Mouse (Mus musculus) brain, embryonic 18.5 days (tissue): ENCODE measurements around the gene Cldnd1.

Experiments
- DNase-seq: peaks from one replicate; pipeline ENCODE4 v3.0.0-alpha.2; 2012; ENCODE audit warnings: low read depth, low spot score

Cldnd1 gene

GRCm38 (mm10) chr16:58727477-58728131 is at the start of gene Cldnd1:
TSS of gene Cldnd1 (plus strand) at chr16:58727910.
- DNase-seq, result peak; percentile 95

- DNase-seq, result no peak
These were observed 49.0 kb upstream of the Cldnd1 start for GRCm38 (mm10) chr16:58678660-58679059.

- no peak for DNase-seq
These were observed 45.7 kb upstream of the Cldnd1 start for GRCm38 (mm10) chr16:58682046-58682445.

GRCm38 (mm10) chr16:58682870-58683269 is 44.8 kb upstream of the Cldnd1 start:
- DNase-seq, result no peak

GRCm38 (mm10) chr16:58683911-58684310 is 43.8 kb upstream of the Cldnd1 start:
- DNase-seq, result no peak

- DNase-seq, result no peak
These were observed 43.2 kb upstream of the Cldnd1 start for GRCm38 (mm10) chr16:58684537-58684936.

GRCm38 (mm10) chr16:58685548-58686537 is 41.9 kb upstream of the Cldnd1 start:
- no peak for DNase-seq

GRCm38 (mm10) chr16:58688534-58688933 is 39.2 kb upstream of the Cldnd1 start:
- no peak for DNase-seq

- DNase-seq, result no peak
These were observed 38.0 kb upstream of the Cldnd1 start for GRCm38 (mm10) chr16:58689555-58690169.

- no peak for DNase-seq
These were observed 37.4 kb upstream of the Cldnd1 start for GRCm38 (mm10) chr16:58690322-58690732.

GRCm38 (mm10) chr16:58694091-58694490 is 33.6 kb upstream of the Cldnd1 start:
- DNase-seq, result no peak

GRCm38 (mm10) chr16:58696796-58697195 is 30.9 kb upstream of the Cldnd1 start:
- no peak for DNase-seq

- no peak for DNase-seq
These were observed 30.4 kb upstream of the Cldnd1 start for GRCm38 (mm10) chr16:58697261-58697660.

GRCm38 (mm10) chr16:58700174-58700573 is 27.5 kb upstream of the Cldnd1 start:
- DNase-seq, result no peak

GRCm38 (mm10) chr16:58700816-58701424 is 26.8 kb upstream of the Cldnd1 start:
- no peak for DNase-seq

- DNase-seq, result no peak
These were observed 25.9 kb upstream of the Cldnd1 start for GRCm38 (mm10) chr16:58701779-58702178.

GRCm38 (mm10) chr16:58702329-58702932 is 25.3 kb upstream of the Cldnd1 start:
- no peak for DNase-seq

GRCm38 (mm10) chr16:58703382-58704124 is 24.2 kb upstream of the Cldnd1 start:
- no peak for DNase-seq

- no peak for DNase-seq
These were observed 22.7 kb upstream of the Cldnd1 start for GRCm38 (mm10) chr16:58704999-58705398.

- DNase-seq, result no peak
These were observed 20.3 kb upstream of the Cldnd1 start for GRCm38 (mm10) chr16:58707276-58707905.
